28 mouse cellular contexts compared by ENCODE assay signal in genomic region chr14:61896879-61897278, GRCm38 (mm10).
"Had no signal": no experiment of that assay in that cellular context is flagged by ENCODE, and none has a peak within 500 bp of the region (broad histone marks: within the 10 kb centered on the region; RNA-seq: fewer than 3 reads in every experiment).

No protein-coding gene starts in this region.

- H3K27me3 ChIP-seq: limb, embryonic 13.5 days; limb, embryonic 15.5 days; liver, embryonic 12.5 days; liver, embryonic 13.5 days; liver, embryonic 15.5 days; lung, embryonic 15.5 days; megakaryocyte, embryonic 14.5 days; midbrain, embryonic 12.5 days; midbrain, embryonic 13.5 days; midbrain, embryonic 15.5 days; neural tube, embryonic 12.5 days; neural tube, embryonic 13.5 days had no signal

- H3K27ac ChIP-seq: left cerebral cortex, adult 2 months; limb, embryonic 10.5 days; limb, embryonic 12.5 days; limb, embryonic 13.5 days; limb, embryonic 15.5 days; liver, embryonic 12.5 days; liver, embryonic 13.5 days; liver, embryonic 14.5 days; liver, embryonic 15.5 days; lung, embryonic 15.5 days; macrophage; midbrain, embryonic 10.5 days; midbrain, embryonic 12.5 days; midbrain, embryonic 13.5 days; midbrain, embryonic 15.5 days; neural tube, embryonic 12.5 days; neural tube, embryonic 13.5 days had no signal

- ATAC-seq: liver, embryonic 12.5 days; liver, postnatal 0 days; midbrain, embryonic 13.5 days; midbrain, embryonic 15.5 days; midbrain, embryonic 16.5 days had no signal

- H3K4me1 ChIP-seq: limb, embryonic 15.5 days; liver, embryonic 12.5 days; liver, embryonic 13.5 days; liver, embryonic 15.5 days; lung, embryonic 15.5 days; megakaryocyte, embryonic 14.5 days; midbrain, embryonic 10.5 days; midbrain, embryonic 12.5 days; midbrain, embryonic 13.5 days; midbrain, embryonic 15.5 days; neural tube, embryonic 12.5 days; neural tube, embryonic 13.5 days had no signal

- H3K9ac ChIP-seq: limb, embryonic 12.5 days; limb, embryonic 13.5 days; limb, embryonic 15.5 days; liver, embryonic 12.5 days; liver, embryonic 13.5 days; liver, embryonic 14.5 days; liver, embryonic 15.5 days; liver, postnatal 0 days; lung, embryonic 14.5 days; lung, embryonic 15.5 days; midbrain, embryonic 12.5 days; midbrain, embryonic 13.5 days; midbrain, embryonic 15.5 days; neural tube, embryonic 12.5 days; neural tube, embryonic 13.5 days had no signal

- H3K4me3 ChIP-seq: left cerebral cortex, adult 2 months; limb, embryonic 10.5 days; limb, embryonic 12.5 days; limb, embryonic 13.5 days; limb, embryonic 15.5 days; liver, embryonic 12.5 days; liver, embryonic 13.5 days; liver, embryonic 15.5 days; lung, embryonic 15.5 days; megakaryocyte, embryonic 14.5 days; midbrain, embryonic 10.5 days; midbrain, embryonic 12.5 days; midbrain, embryonic 13.5 days; midbrain, embryonic 15.5 days; myocyte; neural tube, embryonic 12.5 days; neural tube, embryonic 13.5 days had no signal

- H3K36me3 ChIP-seq: limb, embryonic 10.5 days; limb, embryonic 12.5 days; limb, embryonic 13.5 days; limb, embryonic 15.5 days; liver, embryonic 12.5 days; liver, embryonic 13.5 days; liver, embryonic 15.5 days; lung, embryonic 15.5 days; midbrain, embryonic 10.5 days; midbrain, embryonic 12.5 days; midbrain, embryonic 13.5 days; midbrain, embryonic 15.5 days; neural tube, embryonic 12.5 days; neural tube, embryonic 13.5 days had no signal

- H3K9me3 ChIP-seq: limb, embryonic 10.5 days; limb, embryonic 15.5 days; liver, embryonic 13.5 days; liver, embryonic 15.5 days; lung, embryonic 15.5 days; midbrain, embryonic 10.5 days; midbrain, embryonic 15.5 days; neural tube, embryonic 12.5 days; neural tube, embryonic 13.5 days had no signal

- DNase-seq: left cerebral cortex, postnatal 4 days; liver; liver, embryonic 13.5 days; liver, postnatal 0 days; lung, embryonic 14.5 days; lung, postnatal 14 days; midbrain, embryonic 14.5 days had no signal

- H3K4me2 ChIP-seq: limb, embryonic 12.5 days; limb, embryonic 13.5 days; limb, embryonic 15.5 days; liver, embryonic 11.5 days; liver, embryonic 12.5 days; liver, embryonic 13.5 days; liver, embryonic 15.5 days; lung, embryonic 14.5 days; lung, embryonic 15.5 days; midbrain, embryonic 11.5 days; midbrain, embryonic 12.5 days; midbrain, embryonic 13.5 days; midbrain, embryonic 15.5 days; neural tube, embryonic 12.5 days; neural tube, embryonic 13.5 days had no signal
